Mouse (Mus musculus): ENCODE measurements at regions not wholly inside any gene's neighbourhood (a gene's known extent, or its start where the extent isn't known, plus 50 kb on each side); places are given as distances from the start of the nearest gene placed in this dataset.

DNA sequence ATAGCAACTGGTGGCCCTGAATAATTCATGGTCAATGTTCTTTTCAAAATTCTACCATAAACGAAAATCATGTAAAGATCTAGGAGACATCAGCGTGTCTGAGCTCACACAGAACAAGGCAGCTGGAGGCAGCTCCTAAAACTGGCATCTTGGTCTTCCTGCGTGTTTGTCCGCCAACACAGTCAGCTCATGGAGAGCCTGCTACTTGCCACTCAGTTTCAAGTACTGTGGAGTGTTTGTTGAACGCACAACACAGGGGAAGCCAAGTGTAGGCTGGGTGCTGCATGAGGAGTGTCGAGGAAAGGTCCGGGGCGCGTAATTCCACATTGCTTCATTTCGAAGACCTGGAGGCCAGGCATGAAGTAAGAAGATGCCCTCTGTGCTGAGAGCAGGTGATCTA, 139.0 kb upstream of the Frmd6 start:
- H3K27ac ChIP-seq, result no peak overlapping the region
- H3K27me3 ChIP-seq (replicated peaks), result no peaks in the 10 kb centered on the region
- no peak for ATAC-seq
- H3K4me2 ChIP-seq (replicated peaks), result no peak overlapping the region
- 87% methylated on average over 10 of the region's 10 CpGs for WGBS
- H3K9me3 ChIP-seq, result no peaks in the 10 kb centered on the region
- no peaks in the 10 kb centered on the region for H3K36me3 ChIP-seq
- H3K9ac ChIP-seq, result no peak overlapping the region
- peaks cover 19% of the 10 kb centered on the region for H3K4me1 ChIP-seq (replicated peaks)
- no peak overlapping the region for H3K4me3 ChIP-seq (replicated peaks)

DNA sequence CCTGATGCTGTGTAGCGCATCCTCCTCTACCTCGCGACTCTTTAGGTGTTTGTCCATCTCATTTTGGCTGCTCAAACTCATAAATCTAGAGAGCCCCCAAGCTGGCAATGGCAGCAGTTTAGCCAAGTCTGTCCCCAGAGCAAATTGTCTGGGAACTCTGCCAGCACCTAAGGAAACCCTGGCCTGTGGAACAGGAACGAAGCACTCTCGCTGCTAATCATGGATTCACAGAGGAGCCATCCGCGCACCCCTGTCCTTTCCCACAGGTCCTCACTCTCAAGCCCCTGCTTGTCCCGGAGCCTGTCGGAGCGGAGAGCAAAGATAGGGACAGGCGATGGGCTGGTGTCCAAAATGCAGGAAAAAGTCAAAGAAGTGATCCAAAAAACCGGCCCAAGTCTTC, 138.3 kb upstream of the Frmd6 start:
- no peaks in the 10 kb centered on the region for H3K9me3 ChIP-seq
- no peaks in the 10 kb centered on the region for H3K27me3 ChIP-seq (replicated peaks)
- peaks cover 19% of the 10 kb centered on the region for H3K4me1 ChIP-seq (replicated peaks)
- 62% methylated on average over 12 of the region's 12 CpGs for WGBS
- no peak for ATAC-seq
- H3K9ac ChIP-seq, result no peak overlapping the region
- H3K4me3 ChIP-seq (replicated peaks), result no peak overlapping the region
- no peak overlapping the region for H3K27ac ChIP-seq
- H3K4me2 ChIP-seq (replicated peaks), result no peak overlapping the region
- H3K36me3 ChIP-seq, result no peaks in the 10 kb centered on the region

DNA sequence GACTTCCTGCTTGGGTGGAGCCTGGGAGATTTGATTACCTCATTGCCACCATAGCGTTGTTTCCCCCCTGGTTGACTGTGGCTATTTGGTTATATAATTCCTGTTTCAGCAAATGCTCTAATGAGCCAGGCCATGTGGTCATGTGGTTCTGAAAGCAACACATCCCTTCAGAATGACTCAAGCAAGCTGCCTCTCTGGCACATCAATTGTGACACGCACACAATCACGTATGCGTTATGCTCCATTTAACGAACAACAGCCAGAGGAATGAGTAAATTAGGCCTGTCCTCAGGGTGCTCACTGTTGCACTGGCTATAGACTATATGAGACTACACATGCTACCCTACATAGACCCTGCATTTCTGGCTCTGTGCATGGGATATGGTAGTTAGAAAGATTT, 130.2 kb upstream of the Frmd6 start:
- Histone ChIP-seq H3K9me3 (no peaks in the 10 kb centered on the region), H3K9ac (no peak overlapping the region), H3K36me3 (no peaks in the 10 kb centered on the region), H3K4me3 (replicated peaks) (no peak overlapping the region), H3K27me3 (replicated peaks) (no peaks in the 10 kb centered on the region), H3K27ac (no peak overlapping the region), H3K4me2 (replicated peaks) (no peak overlapping the region), H3K4me1 (replicated peaks) (no peaks in the 10 kb centered on the region)
- whole genome bisulfite sequencing, result 87% methylated on average over 5 of the region's 5 CpGs
- ATAC-seq, result no peak

DNA sequence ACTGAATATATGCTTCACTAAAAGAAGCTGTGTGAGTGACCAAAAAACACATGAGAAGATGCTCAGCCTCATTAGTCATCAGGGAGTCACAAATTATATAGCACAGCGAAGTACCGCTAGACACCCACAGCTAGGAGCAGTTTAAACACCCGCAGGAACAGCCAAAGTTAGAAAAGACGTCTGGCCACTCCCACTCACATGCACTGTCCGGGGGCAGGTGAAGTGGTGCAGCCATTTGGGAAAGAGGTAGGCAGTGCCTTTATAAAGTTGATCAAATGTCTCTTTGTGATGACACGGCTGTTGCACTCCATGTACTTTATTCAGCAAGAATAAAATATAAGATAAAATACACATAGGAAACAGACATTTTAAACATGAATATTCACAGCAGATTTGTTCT, 129.1 kb upstream of the Frmd6 start:
- no peak overlapping the region for H3K9ac ChIP-seq
- no peaks in the 10 kb centered on the region for H3K9me3 ChIP-seq
- H3K27ac ChIP-seq, result no peak overlapping the region
- 75% methylated on average over 6 of the region's 6 CpGs for WGBS
- ATAC-seq, result no peak
- no peak overlapping the region for H3K4me2 ChIP-seq (replicated peaks)
- no peaks in the 10 kb centered on the region for H3K27me3 ChIP-seq (replicated peaks)
- H3K4me3 ChIP-seq (replicated peaks), result no peak overlapping the region
- H3K4me1 ChIP-seq (replicated peaks), result no peaks in the 10 kb centered on the region
- no peaks in the 10 kb centered on the region for H3K36me3 ChIP-seq

DNA sequence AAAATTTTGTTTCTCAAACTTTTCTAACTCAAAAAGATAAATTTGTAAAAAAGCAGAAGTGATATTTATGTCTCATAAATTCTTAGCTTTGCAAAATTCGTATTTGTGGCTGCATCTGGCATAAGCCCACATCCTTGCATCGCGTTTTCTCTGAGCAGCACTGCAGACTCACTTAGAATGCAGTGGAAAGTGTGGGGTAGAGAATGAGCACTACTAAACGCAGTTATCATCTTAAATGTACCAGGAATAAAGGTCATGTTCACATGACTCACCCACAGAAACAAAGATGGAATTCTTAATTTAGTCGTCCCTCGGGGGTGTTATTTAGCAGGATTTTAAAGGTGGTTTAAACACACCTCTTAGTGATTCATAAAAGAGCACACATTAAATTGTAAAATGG, 126.8 kb upstream of the Frmd6 start:
- Histone ChIP-seq H3K4me1 (replicated peaks) (no peaks in the 10 kb centered on the region), H3K27ac (no peak overlapping the region), H3K4me3 (replicated peaks) (no peak overlapping the region), H3K36me3 (no peaks in the 10 kb centered on the region), H3K9me3 (no peaks in the 10 kb centered on the region), H3K9ac (no peak overlapping the region), H3K4me2 (replicated peaks) (no peak overlapping the region), H3K27me3 (replicated peaks) (no peaks in the 10 kb centered on the region)
- ATAC-seq, result no peak
- WGBS, result 75% methylated on average over 6 of the region's 6 CpGs

DNA sequence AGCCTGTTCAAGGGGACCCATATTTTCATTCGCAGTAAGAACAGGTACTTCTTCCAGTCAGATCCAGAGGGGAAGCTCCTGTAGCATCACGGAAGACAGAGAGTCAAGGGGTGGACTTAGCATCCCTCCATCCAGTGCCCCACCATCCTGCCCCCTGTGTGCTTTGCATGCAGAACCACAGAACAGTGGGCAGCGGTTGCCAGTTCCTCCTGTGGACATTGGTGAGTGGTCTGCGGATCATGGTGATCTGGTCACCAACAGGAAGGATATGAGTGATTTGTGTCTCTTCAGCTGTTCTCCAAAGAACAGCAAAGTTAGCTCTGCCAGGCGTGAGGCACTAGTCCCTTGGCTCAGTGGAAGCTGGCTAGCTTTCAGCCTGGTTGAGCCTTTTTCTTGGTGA, 122.8 kb upstream of the Frmd6 start:
- Histone ChIP-seq H3K27me3 (replicated peaks) (no peaks in the 10 kb centered on the region), H3K36me3 (no peaks in the 10 kb centered on the region), H3K9ac (no peak overlapping the region), H3K4me3 (replicated peaks) (no peak overlapping the region), H3K4me2 (replicated peaks) (no peak overlapping the region), H3K4me1 (replicated peaks) (no peaks in the 10 kb centered on the region), H3K27ac (no peak overlapping the region), H3K9me3 (no peaks in the 10 kb centered on the region)
- WGBS, result 91% methylated on average over 5 of the region's 5 CpGs
- ATAC-seq, result no peak

DNA sequence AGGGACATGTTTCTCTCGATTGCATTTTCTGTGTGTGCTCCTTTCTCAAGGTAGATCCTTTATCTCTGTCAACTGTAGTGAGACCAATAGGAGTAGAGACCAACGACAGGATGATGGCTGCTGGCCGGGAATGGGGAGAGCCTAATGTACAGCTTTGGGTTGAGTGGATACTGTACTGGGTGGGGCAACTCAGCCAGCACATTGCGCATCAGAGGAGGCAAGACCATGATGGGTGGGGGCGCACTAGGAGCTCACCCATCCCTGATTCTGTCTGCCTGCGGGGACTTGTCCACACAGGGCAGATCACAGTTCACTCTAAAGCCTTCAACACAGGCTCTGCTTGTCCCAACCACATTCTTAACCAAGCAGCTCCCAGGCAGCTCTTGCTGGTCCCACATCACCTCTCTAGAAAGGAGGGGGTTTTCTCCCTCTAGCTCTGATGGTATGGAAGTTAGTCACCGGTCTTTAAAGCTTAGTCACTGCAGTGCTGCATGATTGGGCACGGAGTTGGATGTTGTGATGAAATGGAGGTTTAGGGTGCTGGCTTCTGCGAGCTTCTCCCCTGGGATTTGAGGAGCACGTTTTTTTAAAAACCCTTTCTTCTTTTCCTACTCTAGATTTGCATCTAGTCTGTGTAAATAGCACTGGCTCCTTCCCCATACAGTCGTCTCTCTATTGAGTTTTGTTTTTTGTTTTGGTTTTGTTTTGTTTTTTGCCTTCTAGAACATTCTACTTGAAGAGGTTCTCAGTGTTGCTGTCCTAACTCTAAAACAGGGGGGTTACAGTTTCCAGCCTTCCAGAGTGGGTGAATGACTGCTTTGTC, 118.3 kb upstream of the Frmd6 start:
- no peak overlapping the region for H3K27ac ChIP-seq
- no peaks in the 10 kb centered on the region for H3K9me3 ChIP-seq
- H3K27me3 ChIP-seq (replicated peaks), result no peaks in the 10 kb centered on the region
- WGBS, result 77% methylated on average over 11 of the region's 11 CpGs
- H3K36me3 ChIP-seq, result no peaks in the 10 kb centered on the region
- H3K4me3 ChIP-seq (replicated peaks), result no peak overlapping the region
- H3K4me2 ChIP-seq (replicated peaks), result no peak overlapping the region
- no peaks in the 10 kb centered on the region for H3K4me1 ChIP-seq (replicated peaks)
- ATAC-seq, result no peak; the same call in 1 of the 2 replicates
- H3K9ac ChIP-seq, result no peak overlapping the region

DNA sequence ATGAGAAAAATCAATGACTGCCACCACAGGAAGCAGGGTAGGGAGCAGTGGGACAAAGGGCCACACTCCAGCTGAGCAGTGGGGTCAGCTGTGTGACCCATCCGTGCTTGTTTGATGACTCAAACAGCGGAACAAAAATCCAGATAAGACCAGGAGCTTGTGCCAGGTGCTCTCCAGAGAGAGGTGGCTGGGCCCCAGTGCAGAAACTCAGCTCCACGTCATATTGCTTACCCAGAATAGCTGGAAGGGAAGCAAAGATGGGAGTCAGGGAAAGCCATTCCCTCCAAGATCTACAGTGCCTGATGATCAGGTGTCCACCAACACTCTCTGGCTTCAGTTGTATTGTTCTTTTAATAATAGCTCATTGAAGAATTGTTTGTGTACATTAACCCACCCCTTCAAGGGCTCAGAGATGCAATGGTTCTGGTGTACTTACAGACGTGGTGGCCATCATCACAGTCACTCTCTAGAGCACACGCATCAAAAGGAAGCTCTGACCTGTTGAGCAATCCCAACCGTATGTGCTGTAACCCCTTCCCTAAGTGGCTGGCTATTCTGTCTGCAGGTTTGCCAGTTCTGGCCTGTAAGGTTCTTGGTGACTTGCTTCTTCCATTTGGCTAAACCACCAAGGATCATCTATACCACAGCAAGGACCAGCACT, 117.6 kb upstream of the Frmd6 start:
- no peak overlapping the region for H3K9ac ChIP-seq
- ATAC-seq, result peak; percentile 66
- H3K9me3 ChIP-seq, result no peaks in the 10 kb centered on the region
- H3K36me3 ChIP-seq, result no peaks in the 10 kb centered on the region
- no peak overlapping the region for H3K4me3 ChIP-seq (replicated peaks)
- H3K4me2 ChIP-seq (replicated peaks), result no peak overlapping the region
- H3K4me1 ChIP-seq (replicated peaks), result no peaks in the 10 kb centered on the region
- H3K27ac ChIP-seq, result no peak overlapping the region
- no peaks in the 10 kb centered on the region for H3K27me3 ChIP-seq (replicated peaks)
- 64% methylated on average over 6 of the region's 6 CpGs for WGBS

DNA sequence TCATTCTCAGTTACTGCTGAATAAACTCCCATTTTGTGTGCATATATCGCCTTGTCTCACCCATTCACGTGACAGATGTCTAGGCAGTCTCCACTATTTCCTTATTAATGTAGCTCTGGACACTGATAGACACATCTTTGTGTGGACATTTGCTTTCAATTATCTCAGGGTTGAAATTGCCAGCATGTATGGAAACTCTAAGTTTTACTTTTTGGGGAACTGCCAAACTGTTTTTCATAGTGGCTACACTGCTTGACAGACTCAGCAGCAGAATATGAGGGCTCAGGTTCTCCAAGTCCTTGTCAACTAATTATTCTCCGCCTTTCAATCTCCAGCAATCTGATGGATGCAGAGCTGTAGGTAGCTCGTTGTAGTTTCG, 117.0 kb upstream of the Frmd6 start:
- Histone ChIP-seq H3K4me2 (replicated peaks) (no peak overlapping the region), H3K27ac (no peak overlapping the region), H3K36me3 (no peaks in the 10 kb centered on the region), H3K9me3 (no peaks in the 10 kb centered on the region), H3K4me3 (replicated peaks) (no peak overlapping the region), H3K4me1 (replicated peaks) (0 out of 2 replicates have a peak, but pooled peaks cover 2% of the 10 kb centered on the region), H3K9ac (no peak overlapping the region), H3K27me3 (replicated peaks) (no peaks in the 10 kb centered on the region)
- ATAC-seq, result no peak
- WGBS, result 90% methylated on average over 5 of the region's 5 CpGs

DNA sequence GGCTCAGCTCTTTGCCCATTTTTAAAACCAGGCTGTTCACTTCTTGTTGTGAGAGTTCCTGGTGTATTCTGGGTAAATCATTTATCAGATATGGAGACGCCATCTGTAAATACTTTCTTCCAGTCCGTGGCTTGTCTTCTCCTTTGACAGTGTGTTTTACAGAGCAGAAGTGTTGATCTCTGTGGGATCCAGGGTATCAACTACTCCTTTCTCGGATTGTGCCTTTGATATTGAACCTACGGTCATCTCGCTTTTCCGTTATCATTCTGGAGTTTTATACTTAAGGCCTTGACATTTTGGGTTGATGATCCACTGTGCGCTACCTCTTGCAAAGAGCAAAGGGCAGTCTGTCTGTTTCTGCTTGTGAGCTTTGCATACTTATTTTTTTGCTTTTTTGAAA, 115.0 kb upstream of the Frmd6 start:
- 83% methylated on average over 7 of the region's 7 CpGs for WGBS
- no peaks in the 10 kb centered on the region for H3K36me3 ChIP-seq
- H3K9ac ChIP-seq, result no peak overlapping the region
- H3K9me3 ChIP-seq, result no peaks in the 10 kb centered on the region
- no peak overlapping the region for H3K4me3 ChIP-seq (replicated peaks)
- H3K4me2 ChIP-seq (replicated peaks), result no peak overlapping the region
- ATAC-seq, result no peak
- no peak overlapping the region for H3K27ac ChIP-seq
- no peaks in the 10 kb centered on the region for H3K27me3 ChIP-seq (replicated peaks)
- 0 out of 2 replicates have a peak, but pooled peaks cover 2% of the 10 kb centered on the region for H3K4me1 ChIP-seq (replicated peaks)

DNA sequence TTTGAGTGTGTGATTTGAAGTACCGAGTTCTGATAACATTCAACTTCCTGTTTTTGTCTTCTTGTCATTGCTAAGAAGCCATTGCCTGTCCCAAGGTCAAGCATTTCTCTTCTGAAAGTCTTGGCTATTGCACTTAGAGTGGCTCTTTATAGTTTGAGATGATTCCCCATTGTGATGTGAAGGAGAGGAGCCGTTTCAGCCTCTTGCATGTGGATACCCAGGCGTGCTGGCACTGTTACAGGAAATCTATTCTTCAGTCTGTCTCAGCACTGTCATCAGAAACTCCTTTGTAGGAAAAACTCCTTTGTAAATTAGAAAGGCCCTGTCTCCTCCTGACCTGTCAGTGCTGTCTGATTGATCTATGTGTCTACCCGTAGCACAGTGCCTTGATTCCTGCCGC, 114.3 kb upstream of the Frmd6 start:
- Histone ChIP-seq H3K27me3 (replicated peaks) (no peaks in the 10 kb centered on the region), H3K9ac (no peak overlapping the region), H3K4me1 (replicated peaks) (0 out of 2 replicates have a peak, but pooled peaks cover 2% of the 10 kb centered on the region), H3K27ac (no peak overlapping the region), H3K4me3 (replicated peaks) (no peak overlapping the region), H3K4me2 (replicated peaks) (no peak overlapping the region), H3K9me3 (no peaks in the 10 kb centered on the region), H3K36me3 (no peaks in the 10 kb centered on the region)
- 70% methylated on average over 5 of the region's 5 CpGs for WGBS
- ATAC-seq, result no peak

DNA sequence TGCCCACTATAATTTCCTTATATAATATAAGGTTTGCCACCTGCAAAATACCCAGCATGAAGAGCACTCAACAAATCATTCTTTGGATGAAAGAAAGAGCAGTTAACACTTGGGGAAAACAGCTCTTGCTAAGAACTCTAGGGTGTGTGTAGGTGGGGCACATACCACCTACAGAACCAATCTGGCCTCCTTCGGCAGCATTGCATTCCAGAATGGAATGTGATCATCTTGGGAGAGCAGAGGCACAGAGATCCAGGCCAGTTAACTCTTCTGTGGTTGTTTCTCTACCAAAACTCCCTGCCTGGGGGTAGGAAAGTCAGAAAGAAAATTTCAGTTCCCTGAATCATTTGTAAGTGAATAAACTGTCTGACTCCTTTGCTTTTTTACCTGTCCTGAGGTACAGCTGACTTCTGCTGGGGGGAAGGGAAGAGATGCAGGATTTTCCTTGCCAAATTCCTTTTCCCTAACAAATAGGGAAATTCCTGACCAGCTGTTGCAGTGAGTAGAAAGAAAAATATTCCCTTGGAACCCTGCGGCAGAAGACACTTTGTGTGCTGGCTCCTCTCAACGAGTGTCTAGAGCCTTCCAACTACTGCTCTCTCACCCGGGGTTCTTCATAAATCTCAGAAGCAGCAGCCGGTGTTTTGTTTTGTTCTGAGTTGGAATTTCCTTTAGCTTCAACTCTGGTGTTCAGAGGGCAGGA, 112.8 kb upstream of the Frmd6 start:
- Histone ChIP-seq H3K4me2 (replicated peaks) (no peak overlapping the region), H3K4me3 (replicated peaks) (no peak overlapping the region), H3K9ac (no peak overlapping the region), H3K27ac (no peak overlapping the region), H3K9me3 (no peaks in the 10 kb centered on the region), H3K27me3 (replicated peaks) (no peaks in the 10 kb centered on the region), H3K36me3 (no peaks in the 10 kb centered on the region), H3K4me1 (replicated peaks) (0 out of 2 replicates have a peak, but pooled peaks cover 2% of the 10 kb centered on the region)
- no peak for ATAC-seq
- 29% methylated on average over 5 of the region's 5 CpGs for WGBS
